Mouse (Mus musculus) mammary gland, adult 2 months (tissue): ENCODE results near the gene Zbtb8b. TPM values are rescaled to one million over a fixed set of nuclear protein-coding genes. Genes with fewer than 3 reads are reported as not detected.

Experiments
- polyA plus RNA-seq: library from polyadenylated mRNA; depleted of rRNA; stranded (reverse); fragments of >200 nt; gene quantifications from 2 replicates; pipeline ENCODE4 v1.2.3, GENCODE M21; 2012; ENCODE audit warnings: low replicate concordance; rRNA removed

Gene Zbtb8b
- polyA plus RNA-seq: 0.49 and 0.75 TPM in 2 replicates

GRCm38 (mm10) chr4:129440340-129441063 is at the start of gene Zbtb8b:
Gene Zbtb8b, minus strand, starts transcription at chr4:129440853.

DNA sequence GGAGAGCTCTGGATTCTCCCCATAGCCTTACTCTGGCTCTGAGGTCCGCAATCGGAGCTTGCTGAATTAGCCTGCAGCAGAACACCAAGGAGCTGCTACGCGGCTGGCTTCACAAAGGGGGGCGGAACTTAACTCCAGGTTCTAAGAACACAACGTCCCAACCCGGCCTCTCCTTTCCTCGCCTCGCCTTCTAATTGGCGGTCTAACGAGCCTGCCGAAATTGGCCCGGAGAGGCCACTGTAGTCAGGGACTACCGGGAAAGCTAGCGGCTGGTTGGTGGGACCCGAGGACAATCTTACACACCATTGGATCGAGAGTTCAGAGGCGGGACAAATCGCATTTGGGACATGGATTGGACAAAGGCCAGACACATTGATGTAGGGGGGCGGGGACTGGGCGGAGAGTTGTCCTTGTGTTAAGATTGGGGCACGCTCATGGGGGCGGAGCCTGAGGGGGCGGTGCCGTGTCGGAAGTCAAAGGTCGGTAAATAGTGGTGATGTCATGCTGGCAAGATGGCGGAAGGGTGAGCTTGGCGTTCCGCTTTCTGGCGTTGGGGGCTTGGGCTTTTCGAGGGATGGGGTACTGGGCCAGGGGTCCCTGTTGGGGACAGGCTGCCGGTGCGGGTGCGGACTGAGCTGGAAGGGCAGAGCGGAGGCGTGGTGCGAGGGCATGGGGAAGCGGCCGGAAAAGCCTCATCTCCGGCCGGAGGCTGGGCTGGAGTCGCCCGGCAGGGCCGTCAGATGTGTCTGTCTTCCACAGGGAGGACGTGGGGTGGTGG is 20.7 kb upstream of the Zbtb8b start, which contains the start of gene Bsdc1:
Gene Bsdc1, plus strand, starts transcription at position 399 of the 778 bp plus-strand sequence.

GRCm38 (mm10) chr4:129377601-129378390 is 62.9 kb downstream of the Zbtb8b start, which contains the start of gene Zbtb8a:
Gene Zbtb8a, minus strand, starts transcription at chr4:129378116.

Other genes starting within 250 kb of the Zbtb8b start
- gene C77080, start 179.4 kb downstream of the Zbtb8b start, polyA plus RNA-seq: 24.0 and 41.3 TPM in 2 replicates
- gene Sync, start 153.2 kb downstream of the Zbtb8b start, polyA plus RNA-seq: 0.90 and 3.5 TPM in 2 replicates
- gene Rbbp4, start 105.5 kb downstream of the Zbtb8b start, polyA plus RNA-seq: 18.0 and 32.5 TPM in 2 replicates
- gene Zbtb8os, start 105.2 kb downstream of the Zbtb8b start, polyA plus RNA-seq: 8.7 and 14.4 TPM in 2 replicates
- gene Zbtb8a, start 62.7 kb downstream of the Zbtb8b start, polyA plus RNA-seq: 12.2 and 16.3 TPM in 2 replicates
- gene Bsdc1, start 20.7 kb upstream of the Zbtb8b start, polyA plus RNA-seq: 16.3 and 19.6 TPM in 2 replicates
- not detected in 2 replicates for gene Tssk3, start 50.2 kb upstream of the Zbtb8b start, polyA plus RNA-seq
- gene Fam229a, start 50.3 kb upstream of the Zbtb8b start, polyA plus RNA-seq: 0.80 TPM in 1 of 2 replicates, not detected in the other
- gene Marcksl1, start 72.7 kb upstream of the Zbtb8b start, polyA plus RNA-seq: 45.2 and 71.8 TPM in 2 replicates
- gene Hdac1, start 101.9 kb upstream of the Zbtb8b start, polyA plus RNA-seq: 48.9 and 65.4 TPM in 2 replicates
- gene Lck, start 132.8 kb upstream of the Zbtb8b start, polyA plus RNA-seq: 83.2 and 90.2 TPM in 2 replicates
- gene Fam167b, start 137.7 kb upstream of the Zbtb8b start, polyA plus RNA-seq: 5.7 and 7.0 TPM in 2 replicates
- 207 and 300 TPM in 2 replicates for gene Eif3i, start 159.8 kb upstream of the Zbtb8b start, polyA plus RNA-seq
- 162 and 188 TPM in 2 replicates for gene Tmem234, start 159.8 kb upstream of the Zbtb8b start, polyA plus RNA-seq
- gene Dcdc2b, start 173.4 kb upstream of the Zbtb8b start, polyA plus RNA-seq: 2.0 and 2.8 TPM in 2 replicates
- 42.1 and 57.1 TPM in 2 replicates for gene Iqcc, start 178.2 kb upstream of the Zbtb8b start, polyA plus RNA-seq
- gene Ccdc28b, start 183.1 kb upstream of the Zbtb8b start, polyA plus RNA-seq: 20.3 and 21.3 TPM in 2 replicates
- gene Txlna, start 200.2 kb upstream of the Zbtb8b start, polyA plus RNA-seq: 30.1 and 36.2 TPM in 2 replicates
- 25.7 and 52.9 TPM in 2 replicates for gene Kpna6, start 231.9 kb upstream of the Zbtb8b start, polyA plus RNA-seq